Mouse (Mus musculus) right cerebral cortex, adult 2 months (tissue): ENCODE results near the gene Olfr427.
"Not testable (repeated sequence)": the region's sequence is repeated elsewhere in the genome, so short reads cannot be mapped to it uniquely, and the experiment has no call there.

ENCODE experiments used
- DNase-seq, 2 experiments: peaks; one replicate each; pipeline ENCODE4 v3.0.0; 2021 to 2022; ENCODE audit warnings: low spot score in 2 of 2

Gene Olfr427

DNA sequence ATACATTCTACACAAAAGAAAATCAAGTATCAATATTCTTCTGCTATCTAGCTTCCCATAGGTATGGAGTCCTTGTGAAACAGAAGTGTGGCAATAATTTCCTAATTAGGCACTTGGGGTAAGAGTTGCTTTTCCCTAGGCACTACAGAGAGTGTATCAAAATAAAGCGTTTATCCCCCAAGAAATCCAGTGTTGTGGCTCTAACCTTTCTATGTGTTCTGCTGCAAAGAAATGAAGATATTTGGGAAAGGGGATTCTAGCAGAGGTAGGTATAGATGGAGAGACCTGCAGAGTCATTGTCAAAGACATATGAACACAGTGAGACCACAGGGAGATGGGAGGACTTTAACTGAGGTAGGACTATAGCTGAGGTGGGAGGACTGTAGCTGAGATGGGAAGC, at the start of gene Olfr427:
TSS of gene Olfr427 (plus strand) at position 301 of the 400 bp plus-strand sequence.
- DNase-seq, result no peak

DNA sequence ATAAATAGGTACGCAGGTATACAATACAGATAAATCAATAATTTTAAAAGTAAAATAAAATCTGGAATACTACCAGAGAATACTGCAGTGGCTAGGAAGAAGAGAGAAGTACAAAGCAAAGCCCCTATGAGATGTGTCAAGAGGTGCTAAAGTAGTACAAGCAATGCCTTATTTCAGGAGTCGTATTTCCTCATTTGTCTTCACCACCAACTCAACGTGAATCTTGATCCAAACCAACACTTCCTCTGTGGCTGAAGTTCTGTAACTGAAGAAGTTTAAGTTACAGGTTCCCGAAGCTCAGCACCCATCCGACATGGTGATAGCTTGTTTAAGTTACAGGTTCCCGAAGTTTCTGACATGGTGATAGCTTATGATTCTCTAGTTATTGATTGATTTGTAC, 48.5 kb upstream of the Olfr427 start:
- not testable (repeated sequence) for DNase-seq

DNA sequence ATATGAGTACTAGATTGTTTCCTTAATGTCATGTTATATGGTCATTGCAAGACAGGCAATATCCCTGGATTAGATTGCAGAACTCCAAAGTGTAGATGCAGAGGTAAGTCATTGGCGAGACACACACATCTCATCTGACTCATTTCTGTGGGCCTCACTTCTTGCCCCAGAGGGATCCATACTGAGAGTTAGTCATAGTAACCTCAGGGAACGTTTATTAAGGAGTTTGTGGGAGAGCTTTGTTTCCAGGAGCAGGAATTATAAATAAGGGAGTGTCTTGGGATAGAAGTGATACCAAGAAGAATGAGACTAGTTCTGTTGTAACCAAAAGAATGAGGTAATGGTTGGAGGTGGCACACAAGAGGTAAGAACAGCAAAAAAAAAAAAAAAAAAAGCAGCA, 47.8 kb upstream of the Olfr427 start, which contains the start of gene Olfr432:
TSS of gene Olfr432 (plus strand) at position 313 of the 400 bp plus-strand sequence.
- DNase-seq, result no peak

DNA sequence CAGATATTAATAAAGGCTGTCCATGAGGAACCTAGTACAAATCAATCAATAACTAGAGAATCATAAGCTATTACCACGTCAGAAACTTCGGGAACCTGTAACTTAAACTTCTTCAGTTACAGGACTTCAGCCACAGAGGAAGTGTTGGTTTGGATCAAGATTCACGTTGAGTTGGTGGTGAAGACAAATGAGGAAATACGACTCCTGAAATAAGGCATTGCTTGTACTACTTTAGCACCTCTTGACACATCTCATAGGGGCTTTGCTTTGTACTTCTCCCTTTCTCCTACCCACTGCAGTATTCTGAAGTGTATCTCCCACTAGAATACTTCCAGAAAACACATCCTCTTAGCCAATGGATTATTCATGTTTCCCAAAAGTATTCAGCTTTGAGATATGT, 47.3 kb upstream of the Olfr427 start:
- DNase-seq, result not testable (repeated sequence)

GRCm38 (mm10) chr1:174050532-174050931, 46.2 kb upstream of the Olfr427 start:
- no peak for DNase-seq

- DNase-seq, result no peak
Measured at GRCm38 (mm10) chr1:174051515-174051914, 45.2 kb upstream of the Olfr427 start.

GRCm38 (mm10) chr1:174051931-174052536, 44.7 kb upstream of the Olfr427 start:
- DNase-seq, result no peak

DNA sequence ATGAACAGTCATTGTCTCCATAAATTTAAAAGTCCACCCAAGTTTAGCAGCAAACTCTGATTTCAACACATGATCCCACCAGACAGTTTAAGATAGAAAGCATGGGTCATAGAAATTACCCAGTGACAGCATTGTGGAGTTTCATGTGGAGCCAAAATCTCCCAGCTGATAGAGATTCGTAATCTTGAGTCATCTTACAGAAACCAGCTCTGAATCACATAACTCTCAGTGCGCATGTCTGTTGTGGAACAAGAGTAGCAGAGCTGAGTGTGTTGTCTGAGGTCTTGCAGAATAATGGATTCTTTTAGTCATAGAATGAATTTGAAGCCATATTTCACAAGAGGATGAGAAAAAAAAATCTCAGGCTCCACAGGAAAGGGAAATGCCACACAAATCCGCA, 43.7 kb upstream of the Olfr427 start:
- peak in 1 of 2 experiments; percentile 2 for DNase-seq

GRCm38 (mm10) chr1:174055248-174055647, 41.4 kb upstream of the Olfr427 start:
- no peak for DNase-seq

- DNase-seq, result no peak
Measured at GRCm38 (mm10) chr1:174066305-174066704, 30.4 kb upstream of the Olfr427 start, which contains the start of gene Olfr430. Olfr430 (plus strand) TSS chr1:174066605.

- DNase-seq, result no peak
Measured at GRCm38 (mm10) chr1:174084031-174084430, 12.7 kb upstream of the Olfr427 start, which contains the start of gene Olfr429. Olfr429 (plus strand) TSS chr1:174084331.

GRCm38 (mm10) chr1:174103735-174104134, 7.0 kb downstream of the Olfr427 start:
- DNase-seq, result no peak

DNA sequence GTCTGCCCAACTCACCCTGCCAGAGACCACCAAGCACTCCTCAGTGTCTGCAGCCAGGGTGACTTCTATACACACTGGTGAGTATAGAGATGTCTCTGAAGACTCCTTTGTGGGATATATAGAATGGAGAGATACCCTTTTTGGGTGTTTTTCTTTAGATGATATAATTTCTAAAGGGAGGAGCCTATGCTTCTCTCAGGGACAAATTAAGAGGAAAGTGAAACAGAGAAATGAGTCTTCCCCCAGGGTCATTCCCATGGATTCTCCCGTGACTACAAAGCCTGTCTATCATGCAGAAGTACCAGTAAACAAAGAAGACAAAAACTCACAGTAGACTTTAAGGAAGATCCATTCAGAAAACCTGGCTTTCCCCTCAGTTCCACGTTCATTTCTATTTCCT, 24.4 kb downstream of the Olfr427 start, which contains the start of gene Olfr231:
TSS of gene Olfr231 (minus strand) at position 101 of the 400 bp plus-strand sequence.
- DNase-seq, result no peak

DNA sequence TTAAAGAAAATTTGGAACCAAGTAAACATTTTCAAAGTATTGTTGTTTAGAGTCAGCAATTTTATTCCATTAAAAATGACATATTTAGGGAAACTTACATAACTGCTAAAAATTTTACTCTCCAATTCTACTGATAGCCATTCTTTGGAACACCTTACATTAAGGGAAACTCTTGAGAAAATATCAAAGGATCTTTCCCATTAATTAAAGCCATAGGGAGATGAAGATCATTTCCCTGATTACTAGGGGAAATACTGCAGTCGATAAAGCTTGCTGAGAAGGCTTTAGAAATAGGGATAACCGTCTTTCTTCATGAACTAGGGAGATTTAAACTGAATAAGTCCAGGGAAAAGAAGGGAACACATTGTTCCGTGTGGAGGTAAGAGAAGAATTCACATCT, 34.5 kb downstream of the Olfr427 start, which contains the start of gene Olfr424:
TSS of gene Olfr424 (plus strand) at position 301 of the 400 bp plus-strand sequence.
- DNase-seq, result no peak

- DNase-seq, result no peak
Measured at GRCm38 (mm10) chr1:174131999-174132398, 35.3 kb downstream of the Olfr427 start.

GRCm38 (mm10) chr1:174141384-174141783, 44.7 kb downstream of the Olfr427 start:
- DNase-seq, result no peak

DNA sequence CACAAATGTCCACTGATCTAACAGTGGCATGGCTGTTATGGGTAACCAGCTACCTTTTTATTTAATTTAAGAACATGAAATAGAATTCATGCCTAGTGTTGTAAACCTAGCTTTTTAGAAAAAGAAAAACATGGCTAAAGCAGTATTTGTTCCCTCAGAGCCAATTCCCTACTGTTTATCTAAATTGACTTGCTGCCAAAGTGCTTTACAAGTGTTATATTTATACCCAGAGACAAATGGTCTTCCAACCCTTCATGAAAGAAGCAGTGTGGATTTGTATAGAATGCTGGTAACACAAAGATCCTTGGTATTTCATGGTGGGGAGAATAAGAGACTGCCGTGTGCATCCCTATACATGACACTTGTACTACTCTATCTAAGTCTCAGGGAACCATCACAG, 50.0 kb downstream of the Olfr427 start:
- DNase-seq, result no peak

DNA sequence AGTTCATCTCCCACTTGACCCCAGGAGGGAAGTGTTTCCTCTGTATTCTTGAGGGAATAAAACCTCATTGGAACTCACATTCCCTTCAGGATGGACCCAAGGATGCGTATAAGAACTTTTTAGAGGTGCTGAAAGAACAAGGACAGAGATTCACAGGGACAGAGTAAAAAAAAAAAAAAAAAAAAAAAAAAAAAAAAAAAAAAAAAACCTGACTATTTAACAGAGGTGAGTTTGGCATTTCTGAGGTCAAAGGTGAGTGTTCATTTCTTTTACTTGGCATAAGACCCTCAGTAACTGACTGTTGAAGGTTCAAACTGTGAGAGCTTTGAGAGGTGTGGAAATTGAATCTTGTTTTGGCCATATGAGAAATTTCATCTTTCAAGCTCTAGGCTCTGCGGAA, 52.6 kb downstream of the Olfr427 start:
- no peak for DNase-seq
